Mouse (Mus musculus): ENCODE measurements at regions not wholly inside any gene's neighbourhood (a gene's known extent, or its start where the extent isn't known, plus 50 kb on each side); places are given as distances from the start of the nearest gene placed in this dataset.

GRCm38 (mm10) chr7:75360874-75361273, 51.8 kb upstream of the Sv2b start:
- no peaks in the 10 kb centered on the region for H3K27me3 ChIP-seq (ENCODE audit: control insufficient read depth, insufficient read depth, low read depth, low read length)
- H3K9me3 ChIP-seq (replicated peaks; ENCODE audit: control insufficient read depth, low read length, poor library complexity, severe bottlenecking), result no peaks in the 10 kb centered on the region
- no peak overlapping the region for H3K27ac ChIP-seq (ENCODE audit: low read length)
- no peak overlapping the region for H3K4me3 ChIP-seq (ENCODE audit: low read depth, low read length)
- H3K4me2 ChIP-seq (ENCODE audit: low read length), result no peak overlapping the region
- no peak for ATAC-seq
- H3K4me1 ChIP-seq (ENCODE audit: control insufficient read depth, insufficient read depth, low read length), result no peaks in the 10 kb centered on the region
- H3K36me3 ChIP-seq (ENCODE audit: control insufficient read depth, insufficient read depth, low read length), result no peaks in the 10 kb centered on the region
- 19% methylated on average over 6 of the region's 6 CpGs for WGBS
- H3K9ac ChIP-seq (ENCODE audit: low read depth, low read length), result no peak overlapping the region

GRCm38 (mm10) chr7:75362541-75362940, 53.5 kb upstream of the Sv2b start:
- no peaks in the 10 kb centered on the region for H3K9me3 ChIP-seq (replicated peaks; ENCODE audit: control insufficient read depth, low read length, poor library complexity, severe bottlenecking)
- H3K36me3 ChIP-seq (ENCODE audit: control insufficient read depth, insufficient read depth, low read length), result no peaks in the 10 kb centered on the region
- no peak overlapping the region for H3K27ac ChIP-seq (ENCODE audit: low read length)
- H3K9ac ChIP-seq (ENCODE audit: low read depth, low read length), result no peak overlapping the region
- WGBS, result 98% methylated on average over 6 of the region's 6 CpGs
- H3K4me1 ChIP-seq (ENCODE audit: control insufficient read depth, insufficient read depth, low read length), result no peaks in the 10 kb centered on the region
- no peaks in the 10 kb centered on the region for H3K27me3 ChIP-seq (ENCODE audit: control insufficient read depth, insufficient read depth, low read depth, low read length)
- ATAC-seq, result no peak
- no peak overlapping the region for H3K4me2 ChIP-seq (ENCODE audit: low read length)
- no peak overlapping the region for H3K4me3 ChIP-seq (ENCODE audit: low read depth, low read length)

- 29% methylated on average over 3 of the region's 3 CpGs for WGBS
- Histone ChIP-seq H3K27ac (ENCODE audit: low read length) (no peak overlapping the region), H3K4me2 (ENCODE audit: low read length) (no peak overlapping the region), H3K4me1 (ENCODE audit: control insufficient read depth, insufficient read depth, low read length) (no peaks in the 10 kb centered on the region), H3K27me3 (ENCODE audit: control insufficient read depth, insufficient read depth, low read depth, low read length) (no peaks in the 10 kb centered on the region), H3K4me3 (ENCODE audit: low read depth, low read length) (no peak overlapping the region), H3K9ac (ENCODE audit: low read depth, low read length) (no peak overlapping the region), H3K9me3 (replicated peaks; ENCODE audit: control insufficient read depth, low read length, poor library complexity, severe bottlenecking) (no peaks in the 10 kb centered on the region), H3K36me3 (ENCODE audit: control insufficient read depth, insufficient read depth, low read length) (no peaks in the 10 kb centered on the region)
- no peak for ATAC-seq
Observed at GRCm38 (mm10) chr7:75365480-75365879, 56.4 kb upstream of the Sv2b start.

- Histone ChIP-seq H3K9me3 (replicated peaks; ENCODE audit: control insufficient read depth, low read length, poor library complexity, severe bottlenecking) (no peaks in the 10 kb centered on the region), H3K27ac (ENCODE audit: low read length) (no peak overlapping the region), H3K27me3 (ENCODE audit: control insufficient read depth, insufficient read depth, low read depth, low read length) (no peaks in the 10 kb centered on the region), H3K4me1 (ENCODE audit: control insufficient read depth, insufficient read depth, low read length) (no peaks in the 10 kb centered on the region), H3K4me3 (ENCODE audit: low read depth, low read length) (no peak overlapping the region), H3K36me3 (ENCODE audit: control insufficient read depth, insufficient read depth, low read length) (no peaks in the 10 kb centered on the region), H3K4me2 (ENCODE audit: low read length) (no peak overlapping the region), H3K9ac (ENCODE audit: low read depth, low read length) (no peak overlapping the region; the same call in 1 of the 2 replicates)
- peak; percentile 70 for ATAC-seq
- WGBS, result 6% methylated on average over 8 of the region's 8 CpGs
Observed at GRCm38 (mm10) chr7:75366285-75366882, 57.3 kb upstream of the Sv2b start.

- Histone ChIP-seq H3K27me3 (ENCODE audit: control insufficient read depth, insufficient read depth, low read depth, low read length) (no peaks in the 10 kb centered on the region), H3K9ac (ENCODE audit: low read depth, low read length) (no peak overlapping the region), H3K4me3 (ENCODE audit: low read depth, low read length) (no peak overlapping the region), H3K9me3 (replicated peaks; ENCODE audit: control insufficient read depth, low read length, poor library complexity, severe bottlenecking) (no peaks in the 10 kb centered on the region), H3K36me3 (ENCODE audit: control insufficient read depth, insufficient read depth, low read length) (no peaks in the 10 kb centered on the region), H3K27ac (ENCODE audit: low read length) (no peak overlapping the region), H3K4me2 (ENCODE audit: low read length) (no peak overlapping the region), H3K4me1 (ENCODE audit: control insufficient read depth, insufficient read depth, low read length) (no peaks in the 10 kb centered on the region)
- ATAC-seq, result no peak
- WGBS, result 85% methylated on average over 9 of the region's 9 CpGs
Observed at GRCm38 (mm10) chr7:75368315-75368714, 59.3 kb upstream of the Sv2b start.

GRCm38 (mm10) chr7:75369366-75369765, 60.3 kb upstream of the Sv2b start:
- Histone ChIP-seq H3K27me3 (ENCODE audit: control insufficient read depth, insufficient read depth, low read depth, low read length) (no peaks in the 10 kb centered on the region), H3K4me3 (ENCODE audit: low read depth, low read length) (no peak overlapping the region), H3K4me2 (ENCODE audit: low read length) (no peak overlapping the region), H3K4me1 (ENCODE audit: control insufficient read depth, insufficient read depth, low read length) (no peaks in the 10 kb centered on the region), H3K36me3 (ENCODE audit: control insufficient read depth, insufficient read depth, low read length) (no peaks in the 10 kb centered on the region), H3K9me3 (replicated peaks; ENCODE audit: control insufficient read depth, low read length, poor library complexity, severe bottlenecking) (no peaks in the 10 kb centered on the region), H3K9ac (ENCODE audit: low read depth, low read length) (no peak overlapping the region), H3K27ac (ENCODE audit: low read length) (no peak overlapping the region)
- no peak for ATAC-seq
- WGBS, result 50% methylated on average over 4 of the region's 4 CpGs

GRCm38 (mm10) chr7:75370595-75371519, 61.8 kb upstream of the Sv2b start:
- H3K4me2 ChIP-seq (ENCODE audit: low read length), result no peak overlapping the region
- H3K4me3 ChIP-seq (ENCODE audit: low read depth, low read length), result no peak overlapping the region
- 52% methylated on average over 12 of the region's 12 CpGs for WGBS
- H3K27me3 ChIP-seq (ENCODE audit: control insufficient read depth, insufficient read depth, low read depth, low read length), result no peaks in the 10 kb centered on the region
- peak; percentile 87 for ATAC-seq
- H3K36me3 ChIP-seq (ENCODE audit: control insufficient read depth, insufficient read depth, low read length), result no peaks in the 10 kb centered on the region
- H3K9ac ChIP-seq (ENCODE audit: low read depth, low read length), result no peak overlapping the region
- no peaks in the 10 kb centered on the region for H3K9me3 ChIP-seq (replicated peaks; ENCODE audit: control insufficient read depth, low read length, poor library complexity, severe bottlenecking)
- H3K4me1 ChIP-seq (ENCODE audit: control insufficient read depth, insufficient read depth, low read length), result no peaks in the 10 kb centered on the region
- no peak overlapping the region for H3K27ac ChIP-seq (ENCODE audit: low read length)

GRCm38 (mm10) chr7:75371520-75371876, 62.4 kb upstream of the Sv2b start:
- Histone ChIP-seq H3K27ac (ENCODE audit: low read length) (no peak overlapping the region), H3K9me3 (replicated peaks; ENCODE audit: control insufficient read depth, low read length, poor library complexity, severe bottlenecking) (no peaks in the 10 kb centered on the region), H3K36me3 (ENCODE audit: control insufficient read depth, insufficient read depth, low read length) (no peaks in the 10 kb centered on the region), H3K4me1 (ENCODE audit: control insufficient read depth, insufficient read depth, low read length) (no peaks in the 10 kb centered on the region), H3K27me3 (ENCODE audit: control insufficient read depth, insufficient read depth, low read depth, low read length) (no peaks in the 10 kb centered on the region), H3K4me2 (ENCODE audit: low read length) (no peak overlapping the region), H3K9ac (ENCODE audit: low read depth, low read length) (no peak overlapping the region), H3K4me3 (ENCODE audit: low read depth, low read length) (no peak overlapping the region)
- no peak for ATAC-seq

- no peaks in the 10 kb centered on the region for H3K27me3 ChIP-seq (ENCODE audit: control insufficient read depth, insufficient read depth, low read depth, low read length)
- no peaks in the 10 kb centered on the region for H3K9me3 ChIP-seq (replicated peaks; ENCODE audit: control insufficient read depth, low read length, poor library complexity, severe bottlenecking)
- no peak overlapping the region for H3K4me2 ChIP-seq (ENCODE audit: low read length)
- H3K4me1 ChIP-seq (ENCODE audit: control insufficient read depth, insufficient read depth, low read length), result no peaks in the 10 kb centered on the region
- no peak overlapping the region for H3K27ac ChIP-seq (ENCODE audit: low read length)
- H3K4me3 ChIP-seq (ENCODE audit: low read depth, low read length), result no peak overlapping the region
- H3K36me3 ChIP-seq (ENCODE audit: control insufficient read depth, insufficient read depth, low read length), result no peaks in the 10 kb centered on the region
- no peak overlapping the region for H3K9ac ChIP-seq (ENCODE audit: low read depth, low read length)
- ATAC-seq, result no peak
- 67% methylated on average over 6 of the region's 6 CpGs for WGBS
Observed at GRCm38 (mm10) chr7:75371991-75372390, 62.9 kb upstream of the Sv2b start.

Measured in midbrain, embryonic 16.5 days (tissue).